Mouse (Mus musculus) myocyte (in vitro differentiated cells): Measurements from ENCODE around the gene Trit1. TPM values are rescaled to one million over a fixed set of nuclear protein-coding genes. Genes with fewer than 3 reads are reported as not detected.

ENCODE experiments used
- H3K27me3 ChIP-seq: one replicate; pipeline ENCODE4 v1.6.1; 2011; ENCODE audit not compliant: control insufficient read depth, insufficient read depth, insufficient read length
- H3K36me3 ChIP-seq: one replicate; pipeline ENCODE4 v1.6.1; 2011; ENCODE audit not compliant: control insufficient read depth, insufficient read depth
- H3K4me2 ChIP-seq: one replicate; pipeline ENCODE4 v1.6.1; 2011; ENCODE audit warnings: low read depth, control low read depth
- H3K4me3 ChIP-seq: one replicate; pipeline ENCODE4 v1.5.1; 2011; ENCODE audit warnings: mild to moderate bottlenecking, control low read depth, moderate library complexity
- H3K79me2 ChIP-seq: one replicate; pipeline ENCODE4 v1.6.1; 2011; ENCODE audit not compliant: control insufficient read depth, insufficient read depth
- H3ac ChIP-seq: one replicate; pipeline ENCODE4 v1.6.1; 2011; ENCODE audit not compliant: control insufficient read depth, insufficient read length
- CEBPB ChIP-seq: IDR thresholded peaks from 2 replicates; pipeline ENCODE4 v1.6.1; 2011; ENCODE audit warnings: mild to moderate bottlenecking, moderate library complexity; ENCODE audit not compliant: poor library complexity, insufficient read depth, severe bottlenecking
- E2F4 ChIP-seq: IDR thresholded peaks from one replicate; pipeline ENCODE4 v1.6.1; 2011; ENCODE audit warnings: mild to moderate bottlenecking, control low read depth, moderate library complexity; ENCODE audit not compliant: insufficient read depth
- MAX ChIP-seq: IDR thresholded peaks from one replicate; pipeline ENCODE4 v1.6.1; 2011; ENCODE audit warnings: low read depth, mild to moderate bottlenecking, control low read depth
- MYOD1 ChIP-seq, 3 experiments: IDR thresholded peaks; one replicate each; pipeline ENCODE4 v1.6.1; 2011; ENCODE audit warnings: control low read depth in 2 of 3, low read depth in 2 of 3, mild to moderate bottlenecking in 2 of 3, moderate library complexity in 1 of 3; ENCODE audit not compliant: insufficient read length in 2 of 3, control insufficient read depth in 1 of 3
- MYOG ChIP-seq, 3 experiments: IDR thresholded peaks; one replicate each; pipeline ENCODE4 v1.6.1; 2011; ENCODE audit warnings: control low read depth in 2 of 3, low read depth in 2 of 3, mild to moderate bottlenecking in 2 of 3; ENCODE audit not compliant: insufficient read length in 2 of 3, control insufficient read depth in 1 of 3, insufficient read depth in 1 of 3
- POLR2A ChIP-seq: IDR thresholded peaks from one replicate; pipeline ENCODE4 v1.6.1; 2011; ENCODE audit warnings: low read depth, mild to moderate bottlenecking, control low read depth, moderate library complexity; ENCODE audit not compliant: insufficient read length
- POLR2AphosphoS2 ChIP-seq: IDR thresholded peaks from one replicate; pipeline ENCODE4 v1.6.1; 2011; ENCODE audit warnings: low read depth, control low read depth; ENCODE audit not compliant: insufficient read length
- REST ChIP-seq: IDR thresholded peaks from one replicate; pipeline ENCODE4 v1.6.1; 2011; ENCODE audit warnings: mild to moderate bottlenecking, control low read depth, moderate library complexity; ENCODE audit not compliant: insufficient read depth, insufficient read length
- SRF ChIP-seq: IDR thresholded peaks from one replicate; pipeline ENCODE4 v1.6.1; 2011; ENCODE audit warnings: low read depth; ENCODE audit not compliant: control insufficient read depth, insufficient read length
- TCF12 ChIP-seq: IDR thresholded peaks from one replicate; pipeline ENCODE4 v1.6.1; 2011; ENCODE audit warnings: mild to moderate bottlenecking, control low read depth; ENCODE audit not compliant: poor library complexity, insufficient read depth, severe bottlenecking
- TCF3 ChIP-seq: IDR thresholded peaks from one replicate; pipeline ENCODE4 v1.6.1; 2011; ENCODE audit warnings: low read depth, control low read depth; ENCODE audit not compliant: insufficient read length
- USF1 ChIP-seq: IDR thresholded peaks from one replicate; pipeline ENCODE4 v1.6.1; 2011; ENCODE audit warnings: low read depth, mild to moderate bottlenecking, control low read depth, moderate library complexity
- polyA plus RNA-seq: library from polyadenylated mRNA; unstranded; fragments of >200 nt; fragmentation: generic; extraction: Trizol; gene quantifications from one replicate; pipeline ENCODE4 v1.2.1, GENCODE M21; 2012; ENCODE audit warnings: missing spikeins

Gene Trit1
- polyA plus RNA-seq, 1 experiment: 14.2 TPM

- no peak overlapping the region for H3K4me3 ChIP-seq
- H3K79me2 ChIP-seq: peaks cover 32% of the 10 kb centered on the region
- TF ChIP-seq MAX (no peak), POLR2A (no peak), POLR2AphosphoS2 (no peak), TCF12 (no peak), MYOG (IDR thresholded peaks at IDR 0.05; ENCODE audit: control insufficient read depth in 1 of 3, insufficient read depth in 1 of 3, insufficient read length in 2 of 3, low read depth in 2 of 3) (no peak), REST (no peak)
- H3ac ChIP-seq: no peak overlapping the region
- no peak overlapping the region for H3K4me2 ChIP-seq
- no peaks in the 10 kb centered on the region for H3K27me3 ChIP-seq
- H3K36me3 ChIP-seq: no peaks in the 10 kb centered on the region
Measured at GRCm38 (mm10) chr4:123014501-123015282, 1.7 kb upstream of the Trit1 start.

DNA sequence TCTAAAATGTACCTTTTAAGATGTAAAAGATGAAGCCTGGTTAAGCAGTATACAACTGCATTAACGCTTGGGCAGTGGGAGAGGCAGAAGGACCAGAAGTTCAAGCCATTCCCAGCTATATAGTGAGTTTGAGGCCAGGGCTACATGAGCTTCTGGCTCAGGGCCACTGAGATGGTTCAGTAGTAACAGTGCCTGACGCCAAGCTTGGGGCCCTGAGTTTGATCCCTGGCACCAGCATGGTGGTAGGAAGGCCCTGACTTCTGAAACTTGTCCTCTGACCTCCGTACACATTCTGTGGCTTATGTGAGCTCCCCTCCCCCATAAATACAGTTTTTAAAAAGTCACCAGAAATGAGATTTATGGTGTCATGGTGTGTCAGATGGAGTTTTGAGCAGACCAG, 5.2 kb downstream of the Trit1 start:
- peaks cover 19% of the 10 kb centered on the region for H3K36me3 ChIP-seq
- no peak overlapping the region for H3K4me2 ChIP-seq
- no peak overlapping the region for H3K4me3 ChIP-seq
- no peak overlapping the region for H3ac ChIP-seq
- TF ChIP-seq MAX: no peak
- no peak for TF ChIP-seq REST
- TF ChIP-seq USF1: no peak
- H3K79me2 ChIP-seq: peaks cover 87% of the 10 kb centered on the region
- H3K27me3 ChIP-seq: no peaks in the 10 kb centered on the region

DNA sequence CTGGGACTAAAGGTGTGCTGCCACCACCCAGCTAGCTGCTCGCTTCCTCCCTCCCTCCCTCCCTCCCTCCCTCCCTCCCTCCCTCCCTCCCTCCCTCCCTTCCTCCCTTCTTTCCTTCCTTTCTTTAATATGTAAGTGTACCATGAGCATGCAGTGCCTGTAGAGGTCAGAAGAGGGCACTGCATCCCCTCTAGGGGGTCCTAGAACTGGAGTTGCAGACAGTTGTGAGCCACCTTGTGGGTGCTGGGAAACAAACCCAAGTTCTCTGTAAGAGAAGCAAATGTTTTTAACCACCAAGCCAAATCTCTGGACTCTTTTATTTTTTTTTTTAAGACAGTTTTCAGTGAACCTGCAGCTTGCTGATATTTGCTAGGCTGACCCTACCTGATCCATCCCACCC, 6.5 kb downstream of the Trit1 start:
- Histone ChIP-seq H3K27me3 (no peaks in the 10 kb centered on the region), H3K4me2 (no peak overlapping the region), H3K4me3 (no peak overlapping the region), H3ac (no peak overlapping the region), H3K79me2 (peaks cover 86% of the 10 kb centered on the region), H3K36me3 (peaks cover 31% of the 10 kb centered on the region)
- TF ChIP-seq MAX (no peak), REST (no peak), MYOD1 (IDR thresholded peaks at IDR 0.05; ENCODE audit: control insufficient read depth in 1 of 3, insufficient read length in 2 of 3, low read depth in 2 of 3) (no peak), E2F4 (no peak), POLR2AphosphoS2 (no peak), USF1 (no peak), TCF3 (no peak)

DNA sequence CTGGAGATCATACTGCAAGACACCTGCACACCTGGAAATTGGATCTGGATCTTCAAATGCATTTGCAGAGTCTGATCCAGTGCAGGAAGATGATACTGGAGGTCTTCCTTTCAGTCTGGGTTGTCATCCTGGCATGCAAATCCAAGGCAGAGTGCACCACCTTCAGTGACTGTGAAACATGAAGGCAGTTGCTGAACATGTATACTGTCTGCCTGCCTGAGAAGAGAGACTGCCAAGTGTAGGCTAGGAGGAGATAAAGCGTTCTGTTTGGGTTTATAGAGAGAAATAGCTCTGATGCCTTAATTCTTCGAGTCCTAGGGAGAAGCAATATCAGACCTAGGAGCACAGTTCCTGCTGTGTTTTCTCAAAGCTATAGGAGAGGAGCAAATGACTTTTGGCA, 9.0 kb downstream of the Trit1 start:
- Histone ChIP-seq H3K36me3 (peaks cover 31% of the 10 kb centered on the region), H3ac (no peak overlapping the region)
- TF ChIP-seq MYOG (IDR thresholded peaks at IDR 0.05; ENCODE audit: control insufficient read depth in 1 of 3, insufficient read depth in 1 of 3, insufficient read length in 2 of 3, low read depth in 2 of 3) (no peak), TCF3 (no peak), USF1 (no peak), REST (no peak), E2F4 (no peak), SRF (no peak), MYOD1 (IDR thresholded peaks at IDR 0.05; ENCODE audit: control insufficient read depth in 1 of 3, insufficient read length in 2 of 3, low read depth in 2 of 3) (no peak), POLR2AphosphoS2 (no peak), POLR2A (no peak), TCF12 (no peak), CEBPB (no peak), MAX (no peak)

DNA sequence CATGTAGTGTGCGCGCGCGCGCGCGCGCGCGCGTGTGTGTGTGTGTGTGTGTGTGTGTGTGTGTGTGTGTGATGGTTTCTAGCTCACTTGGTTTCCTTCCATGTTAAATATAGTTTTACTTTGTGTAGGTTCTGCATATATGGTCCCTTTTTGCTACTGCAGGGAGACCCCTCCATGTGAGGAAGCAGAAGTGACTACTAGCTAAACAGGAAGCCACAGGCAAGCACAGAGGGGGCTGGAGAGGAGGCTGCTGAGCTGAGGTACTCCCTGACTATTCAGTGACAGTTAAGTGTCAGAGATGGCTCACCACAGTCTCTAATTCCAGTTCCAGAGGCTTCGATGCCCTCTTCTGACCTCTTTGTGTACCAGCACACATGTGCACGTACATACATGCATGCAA, 9.8 kb downstream of the Trit1 start:
- Histone ChIP-seq H3K79me2 (peaks cover 79% of the 10 kb centered on the region), H3K36me3 (peaks cover 31% of the 10 kb centered on the region), H3K4me3 (no peak overlapping the region), H3K27me3 (no peaks in the 10 kb centered on the region), H3ac (no peak overlapping the region), H3K4me2 (no peak overlapping the region)
- TF ChIP-seq TCF3: no peak
- TF ChIP-seq USF1: no peak
- no peak for TF ChIP-seq POLR2AphosphoS2
- no peak for TF ChIP-seq MYOD1 (IDR thresholded peaks at IDR 0.05; ENCODE audit: control insufficient read depth in 1 of 3, insufficient read length in 2 of 3, low read depth in 2 of 3)
- no peak for TF ChIP-seq E2F4

More for the DNA sequence above, 9.0 kb downstream of the Trit1 start:
- H3K4me2 ChIP-seq: no peak overlapping the region
- no peaks in the 10 kb centered on the region for H3K27me3 ChIP-seq
- peaks cover 85% of the 10 kb centered on the region for H3K79me2 ChIP-seq
- H3K4me3 ChIP-seq: no peak overlapping the region
